ENCODE assay signal across 14 mouse cellular contexts in the genomic region with DNA sequence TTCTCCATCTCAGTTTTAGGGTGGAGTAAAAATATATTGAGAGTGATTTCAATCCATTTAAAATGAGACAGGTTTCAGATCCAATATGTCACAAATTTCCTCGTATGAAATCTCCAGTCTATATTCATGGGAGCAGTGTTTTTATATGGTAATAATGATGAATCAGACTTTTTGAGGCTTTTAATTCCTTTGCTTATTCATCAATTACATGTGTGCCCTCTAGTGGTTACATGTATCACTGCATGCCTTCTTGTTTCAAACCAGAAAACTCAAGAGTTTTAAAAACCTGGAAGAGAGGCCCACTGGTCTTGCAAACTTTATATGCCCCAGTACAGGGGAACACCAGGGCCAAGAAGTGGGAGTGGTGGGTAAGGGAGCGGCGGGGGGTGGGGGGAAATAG. TPM values are rescaled to one million over a fixed set of nuclear protein-coding genes. Genes with fewer than 3 reads are reported as not detected.
DNase-seq lines count a peak whose midpoint lies in the region; ATAC-seq and TF ChIP-seq lines count a peak whose summit lies in the region.
"Had no signal": no experiment of that assay in that cellular context is flagged by ENCODE, and none has a peak within 500 bp of the region (broad histone marks: within the 10 kb centered on the region; RNA-seq: fewer than 3 reads in every experiment).

No protein-coding gene starts in this region.

- no peaks in the 10 kb centered on the region for H3K9me3 ChIP-seq in heart, postnatal 0 days (replicated peaks; ENCODE audit: control insufficient read depth, low read length)
- no peaks in the 10 kb centered on the region for H3K9me3 ChIP-seq in lung, embryonic 14.5 days (ENCODE audit: low read depth, low read length)
- H3K9me3 ChIP-seq in MEL (replicated peaks; ENCODE audit: insufficient read depth, low read length): no peaks in the 10 kb centered on the region
- H3K9me3 ChIP-seq: forebrain, embryonic 10.5 days; liver, embryonic 13.5 days; midbrain, embryonic 12.5 days had no signal

- H3K9ac ChIP-seq in heart, postnatal 0 days (replicated peaks; ENCODE audit: low read depth, low read length): no peak overlapping the region
- H3K9ac ChIP-seq in lung, embryonic 14.5 days: no peak overlapping the region
- H3K9ac ChIP-seq in MEL (ENCODE audit: control insufficient read depth, low read depth, low read length, poor library complexity, severe bottlenecking): no peak overlapping the region
- H3K9ac ChIP-seq: liver, embryonic 13.5 days; midbrain, embryonic 12.5 days had no signal

- no peaks in the 10 kb centered on the region for H3K27me3 ChIP-seq in heart, postnatal 0 days (ENCODE audit: control insufficient read depth, insufficient read depth, low read length)
- H3K27me3 ChIP-seq in lung, embryonic 14.5 days (ENCODE audit: insufficient read depth, low read length): no peaks in the 10 kb centered on the region
- no peaks in the 10 kb centered on the region for H3K27me3 ChIP-seq in MEL (ENCODE audit: control insufficient read depth in 1 of 2, insufficient read depth in 2 of 2, low read length in 2 of 2)
- H3K27me3 ChIP-seq: liver, embryonic 13.5 days; midbrain, embryonic 12.5 days had no signal

- H3K4me3 ChIP-seq in heart, postnatal 0 days (ENCODE audit: low read depth, low read length): no peak overlapping the region
- no peak overlapping the region for H3K4me3 ChIP-seq in lung, embryonic 14.5 days (ENCODE audit: low read depth, low read length)
- no peak overlapping the region for H3K4me3 ChIP-seq in MEL (ENCODE audit: control insufficient read depth in 1 of 2, insufficient read depth in 1 of 2, low read depth in 2 of 2, low read length in 2 of 2)
- H3K4me3 ChIP-seq: forebrain, embryonic 10.5 days; liver, embryonic 13.5 days; midbrain, embryonic 12.5 days had no signal

- H3K4me2 ChIP-seq in heart, postnatal 0 days (ENCODE audit: low read depth, low read length): no peak overlapping the region
- H3K4me2 ChIP-seq in lung, embryonic 14.5 days: no peak overlapping the region
- H3K4me2 ChIP-seq: liver, embryonic 13.5 days; midbrain, embryonic 12.5 days had no signal

- no peak for DNase-seq in heart, postnatal 0 days (ENCODE audit: low spot score)
- DNase-seq in heart, postnatal 25 days (ENCODE audit: low spot score): no peak
- DNase-seq in lung, embryonic 14.5 days: peak; percentile 58
- no peak for DNase-seq in lung, postnatal 25 days (ENCODE audit: low spot score)
- peak; percentile 27 for DNase-seq in MEL (ENCODE audit: low read depth, low spot score)
- peak; percentile 54 for DNase-seq in embryo, embryonic 10.5 days (ENCODE audit: low spot score)
- no peak for DNase-seq in layer of hippocampus, postnatal 14 days (ENCODE audit: low spot score in 2 of 2)
- no peak for DNase-seq in left cerebral cortex, postnatal 36 days (ENCODE audit: low spot score in 2 of 2)
- DNase-seq: cerebellum, postnatal 25 days; liver, embryonic 13.5 days had no signal

- H3K4me1 ChIP-seq in heart, postnatal 0 days (ENCODE audit: control insufficient read depth, insufficient read depth): no peaks in the 10 kb centered on the region
- H3K4me1 ChIP-seq in lung, embryonic 14.5 days (ENCODE audit: insufficient read depth): no peaks in the 10 kb centered on the region
- H3K4me1 ChIP-seq in MEL (ENCODE audit: control insufficient read depth in 1 of 2, insufficient read depth in 2 of 2, low read length in 2 of 2): no peaks in the 10 kb centered on the region
- H3K4me1 ChIP-seq: forebrain, embryonic 10.5 days; liver, embryonic 13.5 days; midbrain, embryonic 12.5 days had no signal

- TF ChIP-seq RAD21 in MEL (IDR thresholded peaks at IDR 0.05; ENCODE audit: low read depth, low read length): no peak

- intact Hi-C loops in heart, postnatal 25 days (cut with DNase I): no loop called here
- intact Hi-C loops in left cerebral cortex, postnatal 36 days (cut with DNase I): no loop called here

- TF ChIP-seq EP300 in heart, postnatal 0 days (IDR thresholded peaks at IDR 0.05; ENCODE audit: low read depth): no peak
- TF ChIP-seq EP300 in MEL (IDR thresholded peaks at IDR 0.05; ENCODE audit: low read depth in 1 of 2, low read length in 2 of 2): no peak

- no peak for ATAC-seq in heart, postnatal 0 days (ENCODE audit: insufficient read depth, low read depth)
- no peak for ATAC-seq in lung, embryonic 14.5 days (ENCODE audit: insufficient read depth)

- no peaks in the 10 kb centered on the region for H3K79me2 ChIP-seq in MEL (ENCODE audit: control insufficient read depth, insufficient read depth, low read length, poor library complexity)

- no peaks in the 10 kb centered on the region for H3K36me3 ChIP-seq in heart, postnatal 0 days (replicated peaks; ENCODE audit: control insufficient read depth, insufficient read depth, low read length)
- H3K36me3 ChIP-seq in lung, embryonic 14.5 days (ENCODE audit: insufficient read depth): no peaks in the 10 kb centered on the region
- no peaks in the 10 kb centered on the region for H3K36me3 ChIP-seq in MEL (ENCODE audit: control insufficient read depth in 1 of 2, insufficient read depth in 2 of 2, low read length in 2 of 2)
- H3K36me3 ChIP-seq: forebrain, embryonic 10.5 days; liver, embryonic 13.5 days; midbrain, embryonic 12.5 days had no signal

- H3K27ac ChIP-seq in heart, postnatal 0 days (ENCODE audit: low read depth): no peak overlapping the region
- H3K27ac ChIP-seq in lung, embryonic 14.5 days (ENCODE audit: low read depth): no peak overlapping the region
- no peak overlapping the region for H3K27ac ChIP-seq in MEL (ENCODE audit: control insufficient read depth, low read depth, low read length)
- H3K27ac ChIP-seq: forebrain, embryonic 10.5 days; liver, embryonic 13.5 days; midbrain, embryonic 12.5 days had no signal

- TF ChIP-seq POLR2A in MEL (IDR thresholded peaks at IDR 0.05; ENCODE audit: control insufficient read depth in 1 of 2, insufficient read depth in 1 of 2, low read depth in 1 of 2, low read length in 2 of 2, poor library complexity in 1 of 2): no peak

- peak; percentile 27 for TF ChIP-seq CTCF in heart, postnatal 0 days (IDR thresholded peaks at IDR 0.05; ENCODE audit: low read depth)
- TF ChIP-seq CTCF in lung, embryonic 14.5 days (IDR thresholded peaks at IDR 0.05; ENCODE audit: low read depth): peak; percentile 46
- peak in 1 of 3 experiments; percentile 43; a peak in 3 of 6 replicates for TF ChIP-seq CTCF in MEL (IDR thresholded peaks at IDR 0.05 in 2 of 3, conservative IDR thresholded peaks at IDR 0.05 in 1 of 3; ENCODE audit: control insufficient read depth in 1 of 3, insufficient read depth in 1 of 3, low read depth in 2 of 3, low read length in 3 of 3, poor library complexity in 1 of 3, severe bottlenecking in 1 of 3)

- 26% methylated on average over 3 of the region's 3 CpGs for WGBS in heart, postnatal 0 days
- WGBS in lung, embryonic 14.5 days: 31% methylated on average over 3 of the region's 3 CpGs

TF ChIP-seq in MEL, 35 proteins besides CTCF, POLR2A, EP300 and RAD21 (continues in another document):
- no peak for TF ChIP-seq GATA1 (IDR thresholded peaks at IDR 0.05; ENCODE audit: low read depth, low read length)
- TF ChIP-seq TCF12 (IDR thresholded peaks at IDR 0.05; ENCODE audit: low read depth, low read length): no peak
- no peak for TF ChIP-seq POLR2AphosphoS5 (IDR thresholded peaks at IDR 0.05; ENCODE audit: borderline replicate concordance, low read depth, low read length)
- TF ChIP-seq MEF2A (IDR thresholded peaks at IDR 0.05; ENCODE audit: extremely low read depth, insufficient replicate concordance, low read depth, low read length, poor library complexity, severe bottlenecking): no peak
- TF ChIP-seq ZMIZ1 (IDR thresholded peaks at IDR 0.05; ENCODE audit: low read depth, low read length): no peak
- no peak for TF ChIP-seq JUND (IDR thresholded peaks at IDR 0.05; ENCODE audit: low read depth, low read length)
- no peak for TF ChIP-seq NELFE (IDR thresholded peaks at IDR 0.05; ENCODE audit: low read depth, low read length)
- no peak for TF ChIP-seq ZNF384 (IDR thresholded peaks at IDR 0.05; ENCODE audit: low read depth, low read length)
- TF ChIP-seq KAT2A (conservative IDR thresholded peaks at IDR 0.05; ENCODE audit: low read depth, low read length): no peak
- no peak for TF ChIP-seq MAZ (IDR thresholded peaks at IDR 0.05; ENCODE audit: low read depth, low read length)
- no peak for TF ChIP-seq MXI1 (IDR thresholded peaks at IDR 0.05; ENCODE audit: low read depth, low read length)
- TF ChIP-seq TAL1 (IDR thresholded peaks at IDR 0.05; ENCODE audit: low read length): no peak

RNA-seq across cellular contexts. Expression of gene Mkrn3, which starts 13.3 kb away (rescaled TPM):
- 0.88 and 8.1 TPM in 2 replicates for total RNA-seq in heart, postnatal 0 days (2014; rRNA removed; ENCODE audit: low replicate concordance)
- 1.4 TPM in 2 replicates for polyA plus RNA-seq in heart, postnatal 0 days (2015; fragmentation: Nextera tagmentation; extraction: Ambion mirVana)
- total RNA-seq in heart, postnatal 25 days (2021): under 1 TPM; 0.29 to 0.48 TPM
- 4.6 and 5.1 TPM in 2 replicates for polyA plus RNA-seq in lung, embryonic 14.5 days (2014; fragmentation: Nextera tagmentation; extraction: Ambion mirVana)
- not detected in 2 replicates for total RNA-seq in MEL (2012; rRNA removed)
- polyA plus RNA-seq in MEL (2012; ENCODE audit: insufficient read depth in 1 of 2, insufficient read length in 2 of 2, low read depth in 1 of 2, low replicate concordance in 2 of 2, missing spikeins in 1 of 2): not detected
- 10 to 100 TPM; 15.3 to 15.4 TPM for total RNA-seq in layer of hippocampus, postnatal 14 days (2021)
- 1 to 10 TPM in 1 of 2 experiments, under 1 TPM in 1; 1.00 to 1.4 TPM for total RNA-seq in left cerebral cortex, postnatal 36 days (2021)
- total RNA-seq: neutrophil, adult 5-6 weeks had no signal

RNA-seq across cellular contexts. Expression of gene Peg12, which starts 31.1 kb away (rescaled TPM):
- 2.1 and 4.3 TPM in 2 replicates for total RNA-seq in heart, postnatal 0 days (2014; rRNA removed; ENCODE audit: low replicate concordance)
- polyA plus RNA-seq in heart, postnatal 0 days (2015; fragmentation: Nextera tagmentation; extraction: Ambion mirVana): 4.6 and 4.7 TPM in 2 replicates
- total RNA-seq in heart, postnatal 25 days (2021): 1 to 10 TPM; 1.3 to 1.8 TPM
- polyA plus RNA-seq in lung, embryonic 14.5 days (2014; fragmentation: Nextera tagmentation; extraction: Ambion mirVana): 38.2 and 39.8 TPM in 2 replicates
- not detected in 2 replicates for total RNA-seq in MEL (2012; rRNA removed)
- polyA plus RNA-seq in MEL (2012; ENCODE audit: insufficient read depth in 1 of 2, insufficient read length in 2 of 2, low read depth in 1 of 2, low replicate concordance in 2 of 2, missing spikeins in 1 of 2): not detected
- total RNA-seq in layer of hippocampus, postnatal 14 days (2021): 1 to 10 TPM; 1.2 to 1.4 TPM
- total RNA-seq in left cerebral cortex, postnatal 36 days (2021): under 1 TPM; 0.39 TPM
- total RNA-seq: neutrophil, adult 5-6 weeks had no signal

RNA-seq across cellular contexts. Expression of gene Magel2, which starts 56.4 kb away (rescaled TPM):
- 0.46 and 0.85 TPM in 2 replicates for total RNA-seq in heart, postnatal 0 days (2014; rRNA removed; ENCODE audit: low replicate concordance)
- polyA plus RNA-seq in heart, postnatal 0 days (2015; fragmentation: Nextera tagmentation; extraction: Ambion mirVana): 0.23 and 0.33 TPM in 2 replicates
- not detected for total RNA-seq in heart, postnatal 25 days (2021)
- 2.1 and 2.5 TPM in 2 replicates for polyA plus RNA-seq in lung, embryonic 14.5 days (2014; fragmentation: Nextera tagmentation; extraction: Ambion mirVana)
- not detected in 2 replicates for total RNA-seq in MEL (2012; rRNA removed)
- polyA plus RNA-seq in MEL (2012; ENCODE audit: insufficient read depth in 1 of 2, insufficient read length in 2 of 2, low read depth in 1 of 2, low replicate concordance in 2 of 2, missing spikeins in 1 of 2): not detected
- 1 to 10 TPM; 2.9 to 4.0 TPM for total RNA-seq in layer of hippocampus, postnatal 14 days (2021)
- total RNA-seq in left cerebral cortex, postnatal 36 days (2021): 1 to 10 TPM in 1 of 2 experiments, under 1 TPM in 1; 0.91 to 1.7 TPM
- total RNA-seq: heart, adult 18-20 months; neutrophil, adult 5-6 weeks had no signal

Comparison
In these comparisons a context has a peak if more than half of its experiments do, and no peak if none do; other contexts are left out.
1. DNase-seq: peak in lung, embryonic 14.5 days (single experiment), MEL (single experiment) and embryo, embryonic 10.5 days (single experiment); none in heart, postnatal 0 days (single experiment), heart, postnatal 25 days (single experiment), lung, postnatal 25 days (single experiment), layer of hippocampus, postnatal 14 days (0 of 2) and left cerebral cortex, postnatal 36 days (0 of 2).